8 mouse cellular contexts compared by ENCODE assay signal in genomic region chr14:25832301-25832700, GRCm38 (mm10). TPM values are rescaled to one million over a fixed set of nuclear protein-coding genes. Genes with fewer than 3 reads are reported as not detected.
DNase-seq lines count a peak whose midpoint lies in the region; ATAC-seq and TF ChIP-seq lines count a peak whose summit lies in the region.

No protein-coding gene starts in this region.

- DNase-seq in 3T3-L1 (ENCODE audit: low read depth, low spot score) (peak; percentile 73), Patski (ENCODE audit: low read depth, low spot score) (peak; percentile 35)
- peak; percentile 56 to 61 for DNase-seq in cerebellum, postnatal 36 days
- DNase-seq in gastrocnemius, postnatal 25 days = peak; percentile 57
- DNase-seq in stomach, postnatal 0 days (ENCODE audit: low spot score) = peak; percentile 74

- peak; percentile 79 for ATAC-seq in Patski
- peak; percentile 63; the same call in 1 of the 2 replicates for ATAC-seq in intestine, postnatal 0 days
- ATAC-seq in limb, embryonic 12.5 days (ENCODE audit: insufficient number of reproducible peaks, insufficient read depth, low FRiP score, low TSS enrichment, low read depth) = no peak
- peak; percentile 90 for ATAC-seq in stomach, postnatal 0 days (ENCODE audit: low FRiP score, low TSS enrichment)

- no peak overlapping the region for H3K4me3 ChIP-seq in intestine, postnatal 0 days (ENCODE audit: low read depth, low read length)
- H3K4me3 ChIP-seq in limb, embryonic 12.5 days (replicated peaks) = no peak overlapping the region
- no peak overlapping the region for H3K4me3 ChIP-seq in myocyte
- no peak overlapping the region for H3K4me3 ChIP-seq in stomach, postnatal 0 days (ENCODE audit: low read depth, low read length)

- TF ChIP-seq POLR2A in myocyte (IDR thresholded peaks at IDR 0.05; ENCODE audit: insufficient read length, low read depth) = no peak

- in situ Hi-C loops in Patski (cut with MboI; ENCODE audit: low pct_unique_long_range_greater_than_20kb) = no loop called here

- no peak for TF ChIP-seq EP300 in stomach, postnatal 0 days (optimal IDR thresholded peaks at IDR 0.05)

- no peak overlapping the region for H3K27ac ChIP-seq in intestine, postnatal 0 days (ENCODE audit: low read depth, low read length)
- H3K27ac ChIP-seq in limb, embryonic 12.5 days = no peak overlapping the region
- no peak overlapping the region for H3K27ac ChIP-seq in stomach, postnatal 0 days (replicated peaks)

- no peak overlapping the region for H3ac ChIP-seq in myocyte (ENCODE audit: control insufficient read depth, insufficient read length)

- TF ChIP-seq CTCF in Patski (IDR thresholded peaks at IDR 0.05) = peak; percentile 77
- peak; percentile 93 for TF ChIP-seq CTCF in intestine, postnatal 0 days (IDR thresholded peaks at IDR 0.05; ENCODE audit: low read depth)
- TF ChIP-seq CTCF in stomach, postnatal 0 days (IDR thresholded peaks at IDR 0.05; ENCODE audit: low read depth) = peak; percentile 92

- no peaks in the 10 kb centered on the region for H3K36me3 ChIP-seq in intestine, postnatal 0 days (ENCODE audit: control insufficient read depth, insufficient read depth)
- no peaks in the 10 kb centered on the region for H3K36me3 ChIP-seq in limb, embryonic 12.5 days
- H3K36me3 ChIP-seq in myocyte (ENCODE audit: control insufficient read depth, insufficient read depth) = no peaks in the 10 kb centered on the region
- no peaks in the 10 kb centered on the region for H3K36me3 ChIP-seq in stomach, postnatal 0 days (ENCODE audit: control insufficient read depth, insufficient read depth, low read length)

- CTCF ChIA-PET in Patski (lab: Charles Lee) = interaction anchor here (0.9 to 1.7 kb wide), 11 partner anchors 9 to 125 kb away, joined by 3 to 8 read pairs (median 3); partner anchors contain the start of gene Anxa11

- H3K9me3 ChIP-seq in intestine, postnatal 0 days (ENCODE audit: control insufficient read depth) = no peaks in the 10 kb centered on the region
- peaks cover 2% of the 10 kb centered on the region; the same call in 1 of the 2 replicates for H3K9me3 ChIP-seq in limb, embryonic 12.5 days
- H3K9me3 ChIP-seq in stomach, postnatal 0 days (ENCODE audit: control insufficient read depth, low read length) = no peaks in the 10 kb centered on the region

- H3K79me2 ChIP-seq in myocyte (ENCODE audit: control insufficient read depth, insufficient read depth) = no peaks in the 10 kb centered on the region

- H3K9ac ChIP-seq in intestine, postnatal 0 days (ENCODE audit: low read depth, low read length) = no peak overlapping the region
- no peak overlapping the region for H3K9ac ChIP-seq in limb, embryonic 12.5 days (replicated peaks)
- H3K9ac ChIP-seq in stomach, postnatal 0 days (ENCODE audit: low read length) = no peak overlapping the region

- H3K4me1 ChIP-seq in intestine, postnatal 0 days (replicated peaks; ENCODE audit: control insufficient read depth, insufficient read depth, low read length) = no peaks in the 10 kb centered on the region
- no peaks in the 10 kb centered on the region for H3K4me1 ChIP-seq in limb, embryonic 12.5 days (replicated peaks)
- H3K4me1 ChIP-seq in stomach, postnatal 0 days (replicated peaks; ENCODE audit: control insufficient read depth, insufficient read depth) = 0 out of 2 replicates have a peak, but pooled peaks cover 2% of the 10 kb centered on the region

- 6% methylated on average over 14 of the region's 14 CpGs for WGBS in intestine, postnatal 0 days
- WGBS in limb, embryonic 12.5 days = 11% methylated on average over 14 of the region's 14 CpGs
- WGBS in stomach, postnatal 0 days = 5% methylated on average over 14 of the region's 14 CpGs

- H3K4me2 ChIP-seq in intestine, postnatal 0 days (replicated peaks; ENCODE audit: low read depth) = peak overlapping the region; percentile 37; the same call in 1 of the 2 replicates
- 0 out of 2 replicates have a peak overlapping the region, but pooled peaks have one; percentile 8 for H3K4me2 ChIP-seq in limb, embryonic 12.5 days
- peak overlapping the region; percentile 80 for H3K4me2 ChIP-seq in myocyte (ENCODE audit: low read depth)
- H3K4me2 ChIP-seq in stomach, postnatal 0 days (replicated peaks; ENCODE audit: low read depth) = peak overlapping the region; percentile 29; the same call in 1 of the 2 replicates

- POLR2A ChIA-PET in Patski (lab: Charles Lee) = no interaction called here

- H3K27me3 ChIP-seq in Patski = no peaks in the 10 kb centered on the region
- no peaks in the 10 kb centered on the region for H3K27me3 ChIP-seq in intestine, postnatal 0 days (replicated peaks; ENCODE audit: control insufficient read depth, insufficient read depth, low read length)
- no peaks in the 10 kb centered on the region for H3K27me3 ChIP-seq in limb, embryonic 12.5 days
- no peaks in the 10 kb centered on the region for H3K27me3 ChIP-seq in myocyte (ENCODE audit: control insufficient read depth, insufficient read depth, insufficient read length)
- no peaks in the 10 kb centered on the region for H3K27me3 ChIP-seq in stomach, postnatal 0 days (ENCODE audit: control insufficient read depth, insufficient read depth, low read length)

TF ChIP-seq in myocyte, 11 proteins besides CTCF, POLR2A, EP300 and RAD21:
- TF ChIP-seq MYOG (IDR thresholded peaks at IDR 0.05; ENCODE audit: control insufficient read depth in 1 of 3, insufficient read depth in 1 of 3, insufficient read length in 2 of 3, low read depth in 2 of 3) (no peak), E2F4 (IDR thresholded peaks at IDR 0.05; ENCODE audit: insufficient read depth) (no peak), SRF (IDR thresholded peaks at IDR 0.05; ENCODE audit: control insufficient read depth, insufficient read length, low read depth) (no peak), MYOD1 (IDR thresholded peaks at IDR 0.05; ENCODE audit: control insufficient read depth in 1 of 3, insufficient read length in 2 of 3, low read depth in 2 of 3) (no peak), POLR2AphosphoS2 (IDR thresholded peaks at IDR 0.05; ENCODE audit: insufficient read length, low read depth) (no peak), USF1 (IDR thresholded peaks at IDR 0.05; ENCODE audit: low read depth) (no peak), MAX (IDR thresholded peaks at IDR 0.05; ENCODE audit: low read depth) (no peak), TCF3 (IDR thresholded peaks at IDR 0.05; ENCODE audit: insufficient read length, low read depth) (no peak), CEBPB (IDR thresholded peaks at IDR 0.05; ENCODE audit: insufficient read depth, poor library complexity, severe bottlenecking) (no peak), TCF12 (IDR thresholded peaks at IDR 0.05; ENCODE audit: insufficient read depth, poor library complexity, severe bottlenecking) (no peak), REST (IDR thresholded peaks at IDR 0.05; ENCODE audit: insufficient read depth, insufficient read length) (no peak)
TF ChIP-seq in myocyte: peak in this region for 0.

RNA-seq across cellular contexts. Expression of gene Anxa11, which starts 9.7 kb away (rescaled TPM):
- polyA plus RNA-seq in Patski (2021) = 54.8 TPM
- 10 to 100 TPM; 79.2 to 96.7 TPM for total RNA-seq in gastrocnemius, postnatal 25 days (2021)
- polyA plus RNA-seq in intestine, postnatal 0 days (2015; fragmentation: Nextera tagmentation; extraction: Ambion mirVana) = 82.3 and 86.7 TPM in 2 replicates
- polyA plus RNA-seq in limb, embryonic 12.5 days (2016; fragmentation: Nextera tagmentation; extraction: Ambion mirVana) = 6.2 and 7.0 TPM in 2 replicates
- 140 TPM for polyA plus RNA-seq in myocyte (2012; fragmentation: generic; extraction: Trizol)
- polyA plus RNA-seq in stomach, postnatal 0 days (2015; fragmentation: Nextera tagmentation; extraction: Ambion mirVana) = 60.6 and 67.3 TPM in 2 replicates

Comparison
In these comparisons a context has a peak if more than half of its experiments do, and no peak if none do; other contexts are left out.
1. H3K4me2 ChIP-seq: peak in every context shown above with its lines; median percentile 80 in myocyte; 37 in intestine, postnatal 0 days; 29 in stomach, postnatal 0 days; 8 in limb, embryonic 12.5 days.